Mouse (Mus musculus) C2C12 (cell line): ENCODE measurements around the gene Myo3a.

ENCODE experiments used
- CTCF ChIP-seq: IDR thresholded peaks from one replicate; pipeline ENCODE4 v1.5.1; 2011; ENCODE audit not compliant: control insufficient read depth, insufficient read depth, insufficient read length
- MAX ChIP-seq: IDR thresholded peaks from one replicate; pipeline ENCODE4 v1.6.1; 2011; ENCODE audit warnings: mild to moderate bottlenecking, control low read depth
- MYOD1 ChIP-seq: IDR thresholded peaks from one replicate; pipeline ENCODE4 v1.6.1; 2011; ENCODE audit warnings: low read depth; ENCODE audit not compliant: control insufficient read depth, insufficient read length
- MYOG ChIP-seq: IDR thresholded peaks from one replicate; pipeline ENCODE4 v1.6.1; 2011; ENCODE audit not compliant: control insufficient read depth, insufficient read length; ENCODE audit errors: extremely low read depth
- USF1 ChIP-seq: IDR thresholded peaks from one replicate; pipeline ENCODE4 v1.6.1; 2011; ENCODE audit warnings: low read depth, mild to moderate bottlenecking, control low read depth, moderate library complexity

- TF ChIP-seq MYOG (no peak), USF1 (no peak), CTCF (no peak), MAX (no peak), MYOD1 (no peak)
These were observed 70.6 kb downstream of the Myo3a start for GRCm38 (mm10) chr2:22297913-22298312.
